Mouse (Mus musculus): ENCODE measurements around the gene Cap2. TPM values are rescaled to one million over a fixed set of nuclear protein-coding genes. Genes with fewer than 3 reads are reported as not detected.
A peak's percentile ranks its signal among the peaks of the same experiment; 100 is the strongest.

The Cap2 gene
- total and polyA plus RNA-seq, 3 experiments: 14.8 to 120 (median 22.3) TPM

DNA sequence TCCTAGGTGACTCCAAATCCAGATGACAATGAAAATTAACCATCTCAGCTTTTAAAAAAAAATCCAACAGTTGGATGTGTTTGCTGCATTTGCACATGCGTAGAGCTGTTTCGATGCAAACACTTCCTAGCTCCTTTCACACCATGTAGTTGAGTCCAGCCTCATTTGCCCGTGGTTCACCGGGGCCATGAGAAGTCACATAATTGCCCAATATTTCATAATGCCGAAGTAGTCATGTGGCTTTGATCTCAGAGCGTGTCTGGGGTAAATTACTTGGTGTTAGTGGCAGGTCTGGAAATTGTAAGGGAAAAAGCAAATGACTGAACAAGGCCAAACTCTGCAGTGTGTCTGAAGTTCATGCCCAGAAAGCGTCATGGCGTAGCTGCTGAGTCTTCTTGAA, 67.8 kb downstream of the Cap2 start:
- Histone ChIP-seq H3K9ac (ENCODE audit: control insufficient read depth, low read depth, low read length, poor library complexity, severe bottlenecking) (no peak overlapping the region), H3K27me3 (ENCODE audit: control insufficient read depth in 1 of 2, insufficient read depth in 2 of 2, low read length in 2 of 2) (no peaks in the 10 kb centered on the region), H3K9me3 (replicated peaks; ENCODE audit: insufficient read depth, low read length) (no peaks in the 10 kb centered on the region), H3K4me1 (ENCODE audit: control insufficient read depth in 1 of 2, insufficient read depth in 2 of 2, low read length in 2 of 2) (peaks cover 0 to 18% of the 10 kb centered on the region in 2 experiments; a peak in 2 of 4 replicates), H3K79me2 (ENCODE audit: control insufficient read depth, insufficient read depth, low read length, poor library complexity) (no peaks in the 10 kb centered on the region), H3K27ac (ENCODE audit: control insufficient read depth, low read depth, low read length) (no peak overlapping the region), H3K36me3 (ENCODE audit: control insufficient read depth in 1 of 2, insufficient read depth in 2 of 2, low read length in 2 of 2) (peaks cover 0 to 10% of the 10 kb centered on the region in 2 experiments; a peak in 2 of 4 replicates), H3K4me3 (ENCODE audit: control insufficient read depth in 1 of 2, insufficient read depth in 1 of 2, low read depth in 2 of 2, low read length in 2 of 2) (no peak overlapping the region)
- TF ChIP-seq GABPA (IDR thresholded peaks at IDR 0.05; ENCODE audit: low read depth, low read length): no peak
- TF ChIP-seq MYC (IDR thresholded peaks at IDR 0.05; ENCODE audit: low read depth, low read length): no peak
- TF ChIP-seq ZNF384 (IDR thresholded peaks at IDR 0.05; ENCODE audit: low read depth, low read length): no peak
- no peak for TF ChIP-seq ETS1 (IDR thresholded peaks at IDR 0.05; ENCODE audit: low read depth, low read length)
- no peak for TF ChIP-seq POLR2AphosphoS5 (IDR thresholded peaks at IDR 0.05; ENCODE audit: borderline replicate concordance, low read depth, low read length)
- no peak for TF ChIP-seq RAD21 (IDR thresholded peaks at IDR 0.05; ENCODE audit: low read depth, low read length)
- DNase-seq (ENCODE audit: low read depth, low spot score): no peak

GRCm38 (mm10) chr13:46571141-46571592, 69.5 kb downstream of the Cap2 start:
- Histone ChIP-seq H3K4me3 (ENCODE audit: control insufficient read depth in 1 of 2, insufficient read depth in 1 of 2, low read depth in 2 of 2, low read length in 2 of 2) (no peak overlapping the region), H3K27me3 (ENCODE audit: control insufficient read depth in 1 of 2, insufficient read depth in 2 of 2, low read length in 2 of 2) (no peaks in the 10 kb centered on the region), H3K36me3 (ENCODE audit: control insufficient read depth in 1 of 2, insufficient read depth in 2 of 2, low read length in 2 of 2) (peaks cover 0 to 10% of the 10 kb centered on the region in 2 experiments; a peak in 2 of 4 replicates), H3K4me1 (ENCODE audit: control insufficient read depth in 1 of 2, insufficient read depth in 2 of 2, low read length in 2 of 2) (peaks cover 0 to 14% of the 10 kb centered on the region in 2 experiments; a peak in 2 of 4 replicates), H3K9me3 (replicated peaks; ENCODE audit: insufficient read depth, low read length) (no peaks in the 10 kb centered on the region), H3K9ac (ENCODE audit: control insufficient read depth, low read depth, low read length, poor library complexity, severe bottlenecking) (no peak overlapping the region), H3K27ac (ENCODE audit: control insufficient read depth, low read depth, low read length) (no peak overlapping the region), H3K79me2 (ENCODE audit: control insufficient read depth, insufficient read depth, low read length, poor library complexity) (no peaks in the 10 kb centered on the region)
- peak; percentile 9 for DNase-seq (ENCODE audit: low read depth, low spot score)
- TF ChIP-seq POLR2AphosphoS2 (IDR thresholded peaks at IDR 0.05; ENCODE audit: low read length) (no peak), GATA1 (IDR thresholded peaks at IDR 0.05; ENCODE audit: low read depth, low read length) (peak; percentile 46), ETS1 (IDR thresholded peaks at IDR 0.05; ENCODE audit: low read depth, low read length) (peak; percentile 59; the same call in 1 of the 2 replicates)

DNA sequence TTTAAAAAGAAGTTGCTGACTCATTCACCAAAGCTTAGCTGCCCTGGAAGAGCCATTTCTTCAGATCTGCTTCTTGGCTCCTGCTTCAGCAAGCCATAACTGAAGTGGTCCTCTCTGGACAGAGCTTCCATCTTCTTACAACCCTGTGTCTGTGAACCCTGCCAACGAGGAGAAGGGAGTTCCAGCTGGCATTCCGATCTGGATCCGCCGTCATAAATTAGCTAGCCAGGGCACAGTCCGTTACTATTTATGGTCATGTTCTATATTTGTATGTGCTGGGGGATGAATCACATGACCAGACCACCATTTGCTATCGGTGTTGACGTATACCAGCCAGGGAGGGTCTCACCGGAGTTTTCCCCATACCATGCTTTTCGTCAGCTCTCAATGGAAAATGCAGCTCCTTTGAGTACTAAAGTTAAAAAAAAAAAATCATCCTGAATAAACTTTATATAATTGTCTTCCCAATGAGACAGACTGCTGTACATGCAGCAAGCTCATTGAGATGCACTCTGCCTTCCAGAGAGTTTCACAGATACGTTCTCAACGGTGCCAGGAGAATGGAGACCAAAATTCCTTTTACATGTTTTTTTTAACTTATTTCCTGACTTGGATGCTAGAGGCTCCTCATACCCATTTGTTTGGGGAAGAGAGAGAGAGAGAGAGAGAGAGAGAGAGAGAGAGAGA, 70.5 kb downstream of the Cap2 start:
- Histone ChIP-seq H3K36me3 (ENCODE audit: control insufficient read depth in 1 of 2, insufficient read depth in 2 of 2, low read length in 2 of 2) (peaks cover 0 to 6% of the 10 kb centered on the region in 2 experiments; a peak in 2 of 4 replicates), H3K27ac (ENCODE audit: control insufficient read depth, low read depth, low read length) (no peak overlapping the region), H3K4me3 (ENCODE audit: control insufficient read depth in 1 of 2, insufficient read depth in 1 of 2, low read depth in 2 of 2, low read length in 2 of 2) (no peak overlapping the region), H3K27me3 (ENCODE audit: control insufficient read depth in 1 of 2, insufficient read depth in 2 of 2, low read length in 2 of 2) (no peaks in the 10 kb centered on the region), H3K9ac (ENCODE audit: control insufficient read depth, low read depth, low read length, poor library complexity, severe bottlenecking) (no peak overlapping the region), H3K9me3 (replicated peaks; ENCODE audit: insufficient read depth, low read length) (no peaks in the 10 kb centered on the region), H3K4me1 (ENCODE audit: control insufficient read depth in 1 of 2, insufficient read depth in 2 of 2, low read length in 2 of 2) (peaks cover 0 to 12% of the 10 kb centered on the region in 2 experiments; a peak in 2 of 4 replicates), H3K79me2 (ENCODE audit: control insufficient read depth, insufficient read depth, low read length, poor library complexity) (no peaks in the 10 kb centered on the region)
- TF ChIP-seq JUND (IDR thresholded peaks at IDR 0.05; ENCODE audit: low read depth, low read length): no peak
- no peak for TF ChIP-seq USF1 (IDR thresholded peaks at IDR 0.05; ENCODE audit: low read depth, low read length)
- no peak for TF ChIP-seq ELF1 (IDR thresholded peaks at IDR 0.05; ENCODE audit: low read depth, low read length)
- TF ChIP-seq CTCF (IDR thresholded peaks at IDR 0.05 in 2 of 3, conservative IDR thresholded peaks at IDR 0.05 in 1 of 3; ENCODE audit: control insufficient read depth in 1 of 3, insufficient read depth in 1 of 3, low read depth in 2 of 3, low read length in 3 of 3, poor library complexity in 1 of 3, severe bottlenecking in 1 of 3): no peak
- no peak for TF ChIP-seq MAZ (IDR thresholded peaks at IDR 0.05; ENCODE audit: low read depth, low read length)
- TF ChIP-seq ZMIZ1 (IDR thresholded peaks at IDR 0.05; ENCODE audit: low read depth, low read length): no peak
- DNase-seq (ENCODE audit: low read depth, low spot score): no peak
